Mouse (Mus musculus) forebrain, embryonic 11.5 days (tissue): Measurements from ENCODE around the gene Degs1. TPM values are rescaled to one million over a fixed set of nuclear protein-coding genes. Genes with fewer than 3 reads are reported as not detected.

Experiments used
- ATAC-seq: fragments of 200-750 bp; cut with Nextera tagmentation; replicated peaks from 2 replicates; pipeline ENCODE4 v1.8.0; 2017; ENCODE audit warnings: moderate TSS enrichment; ENCODE audit not compliant: low FRiP score
- DNase-seq: peaks from one replicate; pipeline ENCODE4 v3.0.0-alpha.2; 2017; ENCODE audit warnings: low spot score
- H3K27ac ChIP-seq: fragments of 300-500 bp; sonication (generic); 2 replicates; pipeline ENCODE4 v1.5.1; 2014; ENCODE audit warnings: low read depth, low read length
- H3K27me3 ChIP-seq: fragments of 300-500 bp; sonication (generic); 2 replicates; pipeline ENCODE4 v1.6.1; 2014; ENCODE audit warnings: mild to moderate bottlenecking, low read length, mixed read lengths; ENCODE audit not compliant: control insufficient read depth, insufficient read depth
- H3K36me3 ChIP-seq: fragments of 300-500 bp; sonication (generic); 2 replicates; pipeline ENCODE4 v1.6.1; 2014; ENCODE audit warnings: mild to moderate bottlenecking, low read length, moderate library complexity, mixed read lengths; ENCODE audit not compliant: control insufficient read depth, insufficient read depth
- H3K4me1 ChIP-seq: fragments of 300-500 bp; sonication (generic); replicated peaks from 2 replicates; pipeline ENCODE4 v1.6.1; 2014; ENCODE audit warnings: low read length, mixed read lengths; ENCODE audit not compliant: control insufficient read depth, insufficient read depth
- H3K4me2 ChIP-seq: fragments of 300-500 bp; sonication (generic); 2 replicates; pipeline ENCODE4 v1.6.1; 2014; ENCODE audit warnings: low read depth, mild to moderate bottlenecking, low read length, moderate library complexity, mixed read lengths; ENCODE audit not compliant: severe bottlenecking
- H3K4me3 ChIP-seq: fragments of 300-500 bp; sonication (generic); 2 replicates; pipeline ENCODE4 v1.5.1; 2014; ENCODE audit warnings: low read depth, low read length
- H3K9ac ChIP-seq: fragments of 300-500 bp; sonication (generic); 2 replicates; pipeline ENCODE4 v1.6.1; 2014; ENCODE audit warnings: low read length
- H3K9me3 ChIP-seq: fragments of 300-500 bp; sonication (generic); 2 replicates; pipeline ENCODE4 v1.6.1; 2016; ENCODE audit warnings: low read length, mixed read lengths; ENCODE audit not compliant: control insufficient read depth
- WGBS: fragments of 180-500 bp; shearing (Covaris S2); extraction: QIAGEN DNeasy Blood & Tissue Kit; methylation state at CpG from one replicate; pipeline ENCODE4 v1.1.7; 2014; 5-methylcytosine and 5-hydroxymethylcytosine counted together
- polyA plus RNA-seq: library from polyadenylated mRNA; unstranded; fragments of >200 nt; fragmentation: Nextera tagmentation; extraction: Ambion mirVana; gene quantifications from 2 replicates; pipeline ENCODE4 v1.2.1, GENCODE M21; 2014

Gene Degs1
- polyA plus RNA-seq, 1 experiment from 2014 or later: 65.8 TPM

DNA sequence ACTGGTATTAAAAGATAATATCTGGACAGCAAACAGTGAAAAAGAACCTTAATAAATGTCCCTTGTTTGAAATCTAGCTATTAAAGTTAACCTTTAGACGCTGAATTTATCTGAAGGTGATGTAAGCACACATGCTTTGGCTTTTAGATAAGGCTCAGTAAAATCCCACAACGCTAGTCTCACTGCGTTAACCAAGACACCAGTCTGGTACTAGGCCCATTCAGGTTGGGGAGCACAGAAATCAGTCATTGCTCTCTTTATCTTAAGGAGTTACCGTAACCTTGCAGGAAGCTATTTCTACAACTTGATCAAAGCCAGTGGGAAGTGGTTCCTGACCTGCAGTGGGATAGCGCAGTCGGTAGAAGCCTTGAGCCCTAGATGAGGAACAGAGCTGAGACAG, 7.5 kb downstream of the Degs1 start:
- Histone ChIP-seq H3K9ac (no peak overlapping the region), H3K4me2 (no peak overlapping the region), H3K36me3 (peaks cover 6% of the 10 kb centered on the region), H3K9me3 (no peaks in the 10 kb centered on the region), H3K27me3 (no peaks in the 10 kb centered on the region), H3K4me1 (no peaks in the 10 kb centered on the region), H3K4me3 (no peak overlapping the region), H3K27ac (no peak overlapping the region)
- DNase-seq (no peak), ATAC-seq (no peak)
- WGBS: 94% methylated on average over 6 of the region's 6 CpGs

DNA sequence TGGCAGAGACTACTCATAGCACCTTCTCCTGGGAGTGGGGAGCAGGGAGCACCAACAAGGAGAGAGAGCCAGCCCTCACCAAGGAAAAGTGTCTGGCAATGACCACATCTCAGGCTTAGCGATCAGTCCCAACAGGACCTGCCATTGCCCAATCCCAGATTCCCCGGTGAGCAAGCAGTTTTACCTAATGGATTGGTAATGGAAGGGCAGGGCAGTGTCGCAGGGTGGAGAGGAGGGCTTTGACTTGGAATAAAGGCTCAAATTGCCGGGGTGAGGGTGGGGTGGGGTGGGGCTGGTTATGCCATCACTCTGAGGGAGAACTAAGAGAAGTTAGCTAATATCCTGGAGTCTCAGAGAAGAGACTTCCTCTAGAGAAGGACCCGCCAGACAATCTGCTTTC, 11.0 kb downstream of the Degs1 start:
- 87% methylated on average over 5 of the region's 5 CpGs for WGBS
- Histone ChIP-seq H3K36me3 (peaks cover 4% of the 10 kb centered on the region; the same call in 1 of the 2 replicates), H3K27ac (no peak overlapping the region), H3K9me3 (no peaks in the 10 kb centered on the region), H3K27me3 (no peaks in the 10 kb centered on the region), H3K4me3 (no peak overlapping the region), H3K4me1 (peaks cover 6% of the 10 kb centered on the region; the same call in 1 of the 2 replicates), H3K9ac (no peak overlapping the region), H3K4me2 (no peak overlapping the region)
- no peak for ATAC-seq
- no peak for DNase-seq

DNA sequence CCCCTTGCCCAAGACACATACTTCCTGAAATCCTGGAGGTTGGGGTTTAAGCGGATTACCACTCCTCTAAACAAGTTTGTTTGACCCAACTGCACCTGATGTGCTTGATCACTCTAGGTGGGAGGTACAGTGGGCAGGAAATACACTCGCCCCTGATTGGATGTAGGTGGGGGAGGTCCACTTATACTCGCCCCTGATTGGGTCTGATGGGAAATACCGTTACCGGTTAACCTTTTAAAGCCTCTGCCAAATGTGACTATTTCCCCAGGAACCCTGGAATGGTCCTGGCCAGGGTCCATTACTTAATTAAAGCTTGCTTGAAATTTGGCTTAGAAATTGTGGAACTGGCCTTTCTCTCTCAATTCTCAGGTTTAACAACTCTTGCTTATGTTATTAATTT, 11.5 kb downstream of the Degs1 start:
- Histone ChIP-seq H3K27me3 (no peaks in the 10 kb centered on the region), H3K27ac (no peak overlapping the region), H3K4me2 (no peak overlapping the region), H3K9me3 (no peaks in the 10 kb centered on the region), H3K36me3 (peaks cover 4% of the 10 kb centered on the region; the same call in 1 of the 2 replicates), H3K9ac (no peak overlapping the region), H3K4me1 (peaks cover 6% of the 10 kb centered on the region; the same call in 1 of the 2 replicates), H3K4me3 (no peak overlapping the region)
- WGBS: 91% methylated on average over 5 of the region's 5 CpGs
- no peak for ATAC-seq
- DNase-seq: no peak

DNA sequence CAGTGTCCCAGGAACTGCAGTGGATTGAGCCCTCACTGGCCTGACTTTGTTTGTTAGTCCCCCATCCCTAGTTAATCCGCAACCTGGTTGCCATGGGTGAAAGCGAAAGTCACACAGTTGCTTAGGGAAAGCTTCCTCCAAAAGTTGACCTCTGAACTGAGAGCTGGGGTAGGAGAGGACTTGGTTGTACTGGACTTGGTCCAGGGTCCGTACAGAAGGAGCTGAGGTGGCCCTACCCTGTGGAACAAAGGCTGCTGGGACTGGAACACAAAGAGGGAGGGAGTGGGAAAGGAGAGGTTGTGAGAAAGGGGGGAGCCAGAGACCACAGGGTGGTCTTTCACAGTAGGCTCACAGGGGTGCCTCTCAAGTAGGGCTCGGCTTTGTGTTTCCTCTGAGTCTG, 14.3 kb downstream of the Degs1 start:
- H3K27me3 ChIP-seq: no peaks in the 10 kb centered on the region
- WGBS: 37% methylated on average over 4 of the region's 4 CpGs
- H3K4me3 ChIP-seq: no peak overlapping the region
- H3K4me2 ChIP-seq: no peak overlapping the region
- no peak overlapping the region for H3K27ac ChIP-seq
- ATAC-seq (peak; percentile 79), DNase-seq (no peak)
- H3K9ac ChIP-seq: no peak overlapping the region
- H3K36me3 ChIP-seq: no peaks in the 10 kb centered on the region
- H3K9me3 ChIP-seq: no peaks in the 10 kb centered on the region
- H3K4me1 ChIP-seq: peaks cover 6% of the 10 kb centered on the region; the same call in 1 of the 2 replicates

DNA sequence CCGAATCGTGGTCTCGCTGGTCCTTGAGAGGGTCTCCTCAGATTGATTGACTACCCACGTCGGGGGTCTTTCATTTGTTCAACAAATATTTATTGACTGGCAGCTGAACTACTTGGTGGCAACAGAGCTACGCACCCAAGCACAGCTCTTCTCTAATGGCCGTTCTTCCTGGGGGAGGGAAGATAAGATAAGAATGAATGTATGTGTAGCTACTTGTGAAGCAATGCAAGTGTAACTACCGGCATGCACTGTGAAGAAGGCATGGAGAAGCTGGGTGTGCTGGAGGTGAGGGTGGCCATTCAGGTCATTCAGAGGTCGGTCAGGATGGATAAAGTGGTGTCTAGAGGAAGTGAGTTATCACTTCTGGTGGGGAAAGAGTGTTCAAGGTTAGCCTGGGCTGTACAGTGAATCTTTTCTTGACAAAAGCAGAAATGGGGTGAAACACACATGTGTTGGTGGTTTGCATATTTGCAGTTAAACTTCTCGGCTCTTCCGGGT, 16.5 kb downstream of the Degs1 start:
- Histone ChIP-seq H3K9me3 (no peaks in the 10 kb centered on the region), H3K9ac (no peak overlapping the region), H3K27ac (no peak overlapping the region), H3K4me1 (peaks cover 6% of the 10 kb centered on the region; the same call in 1 of the 2 replicates), H3K4me3 (no peak overlapping the region), H3K36me3 (no peaks in the 10 kb centered on the region), H3K27me3 (no peaks in the 10 kb centered on the region), H3K4me2 (no peak overlapping the region)
- no peak for ATAC-seq
- no peak for DNase-seq
- 94% methylated on average over 11 of the region's 11 CpGs for WGBS

DNA sequence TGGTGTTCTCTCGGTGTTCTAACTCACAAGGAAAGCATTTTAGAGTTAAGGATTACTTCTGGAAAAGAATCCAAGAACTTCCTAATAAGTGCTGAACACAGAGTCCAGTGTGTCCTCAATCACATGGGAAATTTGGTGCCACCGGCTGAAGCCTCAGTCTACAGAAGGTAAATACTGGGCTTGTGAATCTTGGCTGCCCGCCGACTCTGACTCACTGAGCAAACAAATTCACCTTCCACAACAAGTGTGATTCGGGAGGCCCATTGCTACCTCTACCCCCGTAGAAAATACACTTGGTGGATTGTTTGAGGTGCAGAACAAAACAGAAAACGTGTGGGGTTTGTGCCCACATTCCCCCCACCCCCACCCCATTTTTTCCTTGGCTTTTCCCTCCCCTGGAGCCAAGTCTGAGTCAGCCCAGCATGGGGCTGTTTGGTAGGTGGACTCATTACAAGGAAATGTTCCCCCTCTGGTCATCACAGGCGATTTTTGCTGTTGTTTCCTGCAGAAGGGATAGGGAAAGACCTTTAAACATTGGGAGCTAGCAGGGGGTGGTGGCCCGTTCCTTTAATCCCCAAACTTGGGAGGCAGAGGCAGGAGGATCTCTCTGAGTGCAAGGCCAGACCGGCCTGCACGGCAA, 26.4 kb downstream of the Degs1 start:
- ATAC-seq (no peak), DNase-seq (no peak)
- no peaks in the 10 kb centered on the region for H3K4me1 ChIP-seq
- no peaks in the 10 kb centered on the region; the same call in 1 of the 2 replicates for H3K9me3 ChIP-seq
- H3K36me3 ChIP-seq: no peaks in the 10 kb centered on the region
- no peak overlapping the region for H3K4me2 ChIP-seq
- H3K27ac ChIP-seq: no peak overlapping the region
- H3K9ac ChIP-seq: no peak overlapping the region
- no peak overlapping the region for H3K4me3 ChIP-seq
- 91% methylated on average over 11 of the region's 11 CpGs for WGBS
- no peaks in the 10 kb centered on the region for H3K27me3 ChIP-seq

DNA sequence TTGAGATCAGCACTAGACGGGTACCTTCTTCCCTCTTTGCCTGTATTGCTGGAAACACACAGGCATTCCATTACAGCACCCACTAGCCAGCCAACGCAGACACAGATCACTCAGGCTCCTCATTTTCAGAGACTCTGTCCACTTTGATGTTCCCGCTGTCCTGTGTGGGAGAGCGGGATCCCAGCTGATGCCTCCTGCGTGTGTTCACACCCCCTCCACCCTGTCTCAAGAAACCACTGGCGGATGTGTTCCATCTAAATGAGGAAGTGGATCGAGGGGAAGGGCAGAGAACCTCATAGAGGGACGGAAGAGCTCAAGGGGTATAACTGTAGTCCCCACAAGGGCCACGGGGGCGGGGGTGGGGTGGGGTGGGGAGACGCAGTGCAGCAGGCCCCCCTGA, 27.6 kb downstream of the Degs1 start:
- H3K4me2 ChIP-seq: no peak overlapping the region
- 95% methylated on average over 11 of the region's 11 CpGs for WGBS

DNA sequence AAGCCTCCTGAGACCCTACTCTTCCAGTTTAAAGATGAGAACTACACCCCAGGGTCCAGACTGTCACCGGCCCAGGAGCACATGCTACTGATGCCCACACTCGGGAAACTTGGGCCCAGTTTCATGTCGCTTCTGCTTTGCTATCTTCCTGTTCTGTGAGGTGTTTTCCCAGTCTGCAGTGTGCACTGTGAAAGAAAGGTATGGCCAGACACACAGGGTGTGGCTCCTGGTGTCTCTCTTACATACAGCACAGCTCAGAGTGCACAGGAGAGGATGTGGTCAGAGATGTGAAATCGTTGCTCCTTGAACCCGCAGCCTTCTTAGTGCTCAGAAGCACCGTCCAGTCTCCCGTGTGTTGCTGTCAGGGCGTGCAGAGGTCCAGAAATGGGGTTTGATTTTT, 28.0 kb downstream of the Degs1 start:
- H3K36me3 ChIP-seq: no peaks in the 10 kb centered on the region
- H3K4me1 ChIP-seq: no peaks in the 10 kb centered on the region
- H3K9ac ChIP-seq: no peak overlapping the region
- DNase-seq (no peak), ATAC-seq (no peak)
- H3K4me2 ChIP-seq: no peak overlapping the region
- no peak overlapping the region for H3K27ac ChIP-seq
- no peak overlapping the region for H3K4me3 ChIP-seq
- H3K27me3 ChIP-seq: no peaks in the 10 kb centered on the region
- WGBS: 92% methylated on average over 8 of the region's 8 CpGs
- no peaks in the 10 kb centered on the region; the same call in 1 of the 2 replicates for H3K9me3 ChIP-seq

More for the DNA sequence above, 27.6 kb downstream of the Degs1 start:
- DNase-seq (no peak), ATAC-seq (no peak)
- H3K4me1 ChIP-seq: no peaks in the 10 kb centered on the region
- H3K27me3 ChIP-seq: no peaks in the 10 kb centered on the region
- no peak overlapping the region for H3K4me3 ChIP-seq
- no peak overlapping the region for H3K27ac ChIP-seq
- H3K9ac ChIP-seq: no peak overlapping the region
- H3K9me3 ChIP-seq: no peaks in the 10 kb centered on the region; the same call in 1 of the 2 replicates
- no peaks in the 10 kb centered on the region for H3K36me3 ChIP-seq
